Mouse (Mus musculus) cerebellum, adult 2 months (tissue): ENCODE results near the gene Prss53. TPM values are rescaled to one million over a fixed set of nuclear protein-coding genes. Genes with fewer than 3 reads are reported as not detected.
A peak's percentile ranks its signal among the peaks of the same experiment; 100 is the strongest.

ENCODE experiments used
- DNase-seq, 2 experiments: peaks; one replicate each; pipeline ENCODE4 v3.0.0; 2021
- H3K27ac ChIP-seq: fragments of 200-500 bp; 2 replicates; pipeline ENCODE4 v1.5.1; 2012; ENCODE audit warnings: low read length, control low read depth, inconsistent platforms; ENCODE audit not compliant: insufficient read depth
- H3K27me3 ChIP-seq: fragments of 200-500 bp; 2 replicates; pipeline ENCODE4 v1.6.1; 2012; ENCODE audit warnings: inconsistent platforms, mild to moderate bottlenecking, low read length, moderate library complexity; ENCODE audit not compliant: control insufficient read depth, insufficient read depth
- H3K4me1 ChIP-seq: fragments of 200-500 bp; 2 replicates; pipeline ENCODE4 v1.6.1; 2011; ENCODE audit warnings: low read length; ENCODE audit not compliant: control insufficient read depth, insufficient read depth
- H3K4me3 ChIP-seq: fragments of 200-500 bp; replicated peaks from 2 replicates; pipeline ENCODE3; 2011; ENCODE audit warnings: mild to moderate bottlenecking, low read depth, low read length, control low read depth; ENCODE audit not compliant: insufficient read depth
- CTCF ChIP-seq: fragments of 200-500 bp; IDR thresholded peaks from 2 replicates; pipeline ENCODE4 v1.5.1; 2011; ENCODE audit warnings: low read depth, mild to moderate bottlenecking, control low read depth, low read length, moderate library complexity, borderline replicate concordance; ENCODE audit not compliant: insufficient read depth
- POLR2A ChIP-seq: fragments of 200-500 bp; IDR thresholded peaks from 2 replicates; pipeline ENCODE4 v1.6.1; 2011; ENCODE audit warnings: low read length, control low read depth, borderline replicate concordance; ENCODE audit not compliant: insufficient read depth
- WGBS: fragments of 180-500 bp; shearing (Covaris S2); methylation state at CpG from one replicate; pipeline ENCODE4 v1.1.7; 2018; 5-methylcytosine and 5-hydroxymethylcytosine counted together
- polyA plus RNA-seq: library from polyadenylated mRNA; depleted of rRNA; stranded (reverse); fragments of >200 nt; gene quantifications from 2 replicates; pipeline ENCODE4 v1.2.3, GENCODE M21; 2012

Gene Prss53
- polyA plus RNA-seq, 1 experiment = 5.3 TPM

GRCm38 (mm10) chr7:127880431-127880830 is 10.3 kb downstream of the Prss53 start:
- WGBS = 75% methylated on average over 12 of the region's 12 CpGs

GRCm38 (mm10) chr7:127879301-127879700 is 11.5 kb downstream of the Prss53 start:
- no peaks in the 10 kb centered on the region for H3K27me3 ChIP-seq
- 93% methylated on average over 9 of the region's 9 CpGs for WGBS
- peak in 1 of 2 experiments; percentile 11 for DNase-seq
- no peak overlapping the region for H3K27ac ChIP-seq
- TF ChIP-seq POLR2A (no peak), CTCF (no peak)
- no peak overlapping the region for H3K4me3 ChIP-seq
- peaks cover 7% of the 10 kb centered on the region for H3K4me1 ChIP-seq

More at GRCm38 (mm10) chr7:127880431-127880830, 10.3 kb downstream of the Prss53 start:
- no peak for DNase-seq
- TF ChIP-seq POLR2A = no peak
- no peak for TF ChIP-seq CTCF
- Histone ChIP-seq H3K4me3 (no peak overlapping the region), H3K27ac (no peak overlapping the region), H3K4me1 (peaks cover 7% of the 10 kb centered on the region), H3K27me3 (no peaks in the 10 kb centered on the region)

- H3K27me3 ChIP-seq = no peaks in the 10 kb centered on the region
- TF ChIP-seq POLR2A (peak; percentile 57; the same call in 1 of the 2 replicates), CTCF (no peak)
- peak within 1 kb of the TSS; percentile 96 for H3K4me3 ChIP-seq
- peak within 1 kb of the TSS; percentile 95 for H3K27ac ChIP-seq
- no peaks in the 10 kb centered on the region for H3K4me1 ChIP-seq
- peak; percentile 91 to 93 for DNase-seq
- under 1% methylated on average over 60 of the region's 60 CpGs for whole genome bisulfite sequencing
Measured at GRCm38 (mm10) chr7:127876467-127877348, 14.1 kb downstream of the Prss53 start, which contains the start of gene Zfp668. Zfp668 (minus strand) TSS chr7:127876828.

GRCm38 (mm10) chr7:127876041-127876466 is 14.7 kb downstream of the Prss53 start, which contains the start of gene Zfp646:
Zfp646 (plus strand) TSS chr7:127876221.
- Histone ChIP-seq H3K27me3 (no peaks in the 10 kb centered on the region), H3K27ac (peak within 1 kb of the TSS; percentile 95), H3K4me1 (no peaks in the 10 kb centered on the region), H3K4me3 (peak within 1 kb of the TSS; percentile 96)
- under 1% methylated on average over 41 of the region's 41 CpGs for WGBS
- TF ChIP-seq POLR2A (0 out of 2 replicates have a peak, but pooled peaks have one; percentile 3), CTCF (no peak)
- no peak for DNase-seq

- under 1% methylated on average over 43 of the region's 43 CpGs for WGBS
Measured at GRCm38 (mm10) chr7:127875627-127876001, 15.2 kb downstream of the Prss53 start.

GRCm38 (mm10) chr7:127874812-127875626 is 15.8 kb downstream of the Prss53 start:
- Histone ChIP-seq H3K4me3 (peak overlapping the region; percentile 96), H3K27me3 (no peaks in the 10 kb centered on the region), H3K27ac (peak overlapping the region; percentile 67; the same call in 1 of the 2 replicates), H3K4me1 (no peaks in the 10 kb centered on the region)
- 3% methylated on average over 20 of the region's 20 CpGs for WGBS
- TF ChIP-seq CTCF = no peak
- peak; percentile 34; the same call in 1 of the 2 replicates for TF ChIP-seq POLR2A
- no peak for DNase-seq

More at GRCm38 (mm10) chr7:127875627-127876001, 15.2 kb downstream of the Prss53 start:
- Histone ChIP-seq H3K27me3 (no peaks in the 10 kb centered on the region), H3K4me3 (peak overlapping the region; percentile 96), H3K27ac (peak overlapping the region; percentile 95), H3K4me1 (no peaks in the 10 kb centered on the region)
- no peak for TF ChIP-seq POLR2A
- TF ChIP-seq CTCF = no peak
- DNase-seq = peak; percentile 97 to 99

- no peak for TF ChIP-seq POLR2A
- TF ChIP-seq CTCF = no peak
- WGBS = 79% methylated on average over 5 of the region's 5 CpGs
Measured at GRCm38 (mm10) chr7:127870136-127870821, 20.5 kb downstream of the Prss53 start.

More at GRCm38 (mm10) chr7:127870136-127870821, 20.5 kb downstream of the Prss53 start:
- Histone ChIP-seq H3K27me3 (no peaks in the 10 kb centered on the region), H3K27ac (no peak overlapping the region), H3K4me3 (no peak overlapping the region), H3K4me1 (no peaks in the 10 kb centered on the region)
- no peak for DNase-seq
